Mouse (Mus musculus): ENCODE measurements around the gene Gm42791. TPM values are rescaled to one million over a fixed set of nuclear protein-coding genes. Genes with fewer than 3 reads are reported as not detected.

The Gm42791 gene
- polyA plus RNA-seq, 1 experiment from 2014 or later, result 8.6 TPM

DNA sequence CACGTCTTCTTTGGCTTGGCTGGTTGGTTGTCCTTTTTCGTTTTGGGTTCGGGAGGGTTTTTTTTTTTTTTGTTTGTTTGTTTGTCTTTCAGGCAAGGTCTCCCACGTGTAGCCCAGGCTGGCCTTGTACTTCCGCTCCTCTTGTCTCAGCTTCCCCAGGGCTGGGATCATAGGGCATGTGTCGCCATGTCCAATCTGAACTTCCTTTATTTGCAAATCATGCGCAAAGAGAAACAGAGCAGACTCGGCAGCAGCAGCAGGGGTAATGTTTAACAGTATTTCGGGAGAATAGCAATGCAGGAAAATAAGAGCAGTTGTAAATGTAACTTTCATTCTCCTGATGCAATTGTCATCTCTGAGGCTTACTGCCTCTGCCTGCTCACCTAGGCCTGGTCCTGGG, 38.9 kb downstream of the Gm42791 start:
- H3K27me3 ChIP-seq (replicated peaks), result no peaks in the 10 kb centered on the region
- WGBS, result 84% methylated on average over 9 of the region's 9 CpGs
- no peak overlapping the region for H3K4me2 ChIP-seq
- no peak overlapping the region for H3K27ac ChIP-seq
- no peaks in the 10 kb centered on the region for H3K9me3 ChIP-seq
- no peak overlapping the region for H3K9ac ChIP-seq
- H3K4me1 ChIP-seq, result peaks cover 15% of the 10 kb centered on the region
- H3K36me3 ChIP-seq (replicated peaks), result no peaks in the 10 kb centered on the region
- ATAC-seq (replicated peaks), result no peak
- H3K4me3 ChIP-seq, result no peak overlapping the region

DNA sequence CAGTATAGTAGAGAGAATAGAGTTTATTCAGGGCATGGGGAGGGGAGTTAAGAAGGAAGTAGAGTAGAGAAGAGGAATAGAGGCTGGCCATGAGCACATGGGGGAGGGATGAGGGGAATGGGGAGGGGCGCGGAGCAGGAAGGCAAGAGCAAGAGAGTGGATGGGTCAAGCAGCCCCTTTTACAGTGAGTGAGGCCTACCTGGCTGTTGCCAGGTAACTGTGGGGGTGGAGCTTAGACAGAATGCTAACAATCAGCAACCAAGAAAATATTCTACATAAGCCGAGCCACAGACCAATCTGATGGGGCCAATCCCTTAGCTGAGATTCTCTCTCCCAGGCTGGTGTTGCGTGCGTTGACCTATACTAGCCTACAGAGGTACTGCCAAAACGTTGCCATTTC, 39.4 kb downstream of the Gm42791 start:
- Histone ChIP-seq H3K27me3 (replicated peaks) (no peaks in the 10 kb centered on the region), H3K4me3 (no peak overlapping the region), H3K36me3 (replicated peaks) (no peaks in the 10 kb centered on the region), H3K4me2 (no peak overlapping the region), H3K4me1 (peaks cover 15% of the 10 kb centered on the region), H3K9me3 (no peaks in the 10 kb centered on the region), H3K27ac (no peak overlapping the region), H3K9ac (no peak overlapping the region)
- WGBS, result 91% methylated on average over 6 of the region's 6 CpGs
- ATAC-seq (replicated peaks), result no peak

DNA sequence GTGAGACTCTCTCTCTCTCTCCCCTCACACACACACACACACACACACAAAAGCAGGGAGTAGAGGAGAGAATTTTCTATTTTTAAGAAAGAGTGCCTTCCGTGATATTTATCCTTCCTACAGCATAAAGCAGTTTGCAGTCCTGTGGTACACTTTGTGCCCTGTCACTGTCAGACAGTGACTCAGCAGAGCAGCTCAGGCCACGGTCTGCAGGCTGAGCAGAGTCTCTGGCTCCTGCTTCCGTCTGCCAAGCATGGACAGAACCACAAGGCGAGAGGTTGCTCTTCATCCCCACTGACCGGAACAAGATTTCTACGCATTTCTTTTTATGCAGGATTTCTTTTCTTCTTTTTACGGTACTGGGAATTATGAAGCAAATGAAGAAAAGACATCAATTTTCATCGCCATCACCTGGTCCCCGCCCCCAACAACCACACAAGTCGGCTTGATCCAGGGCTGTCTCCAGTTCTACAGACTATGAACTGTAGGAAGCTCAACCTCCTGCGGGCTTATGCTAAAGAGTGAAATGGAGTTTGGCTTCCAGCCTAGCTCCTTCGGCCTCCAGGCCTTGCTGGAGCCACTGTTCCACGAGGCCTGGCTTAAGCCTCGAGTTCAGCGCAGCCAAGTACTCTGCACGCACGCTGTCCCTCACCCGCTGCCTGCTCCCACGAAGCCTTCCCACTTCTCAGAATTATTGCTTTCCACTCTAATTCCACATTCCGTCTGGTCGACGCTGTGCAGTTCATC, 40.5 kb downstream of the Gm42791 start:
- WGBS, result 72% methylated on average over 22 of the region's 22 CpGs
- Histone ChIP-seq H3K27ac (no peak overlapping the region), H3K9me3 (no peaks in the 10 kb centered on the region), H3K9ac (no peak overlapping the region), H3K4me3 (no peak overlapping the region), H3K27me3 (replicated peaks) (no peaks in the 10 kb centered on the region), H3K4me1 (peaks cover 7% of the 10 kb centered on the region), H3K36me3 (replicated peaks) (no peaks in the 10 kb centered on the region), H3K4me2 (no peak overlapping the region)
- no peak for ATAC-seq (replicated peaks)

DNA sequence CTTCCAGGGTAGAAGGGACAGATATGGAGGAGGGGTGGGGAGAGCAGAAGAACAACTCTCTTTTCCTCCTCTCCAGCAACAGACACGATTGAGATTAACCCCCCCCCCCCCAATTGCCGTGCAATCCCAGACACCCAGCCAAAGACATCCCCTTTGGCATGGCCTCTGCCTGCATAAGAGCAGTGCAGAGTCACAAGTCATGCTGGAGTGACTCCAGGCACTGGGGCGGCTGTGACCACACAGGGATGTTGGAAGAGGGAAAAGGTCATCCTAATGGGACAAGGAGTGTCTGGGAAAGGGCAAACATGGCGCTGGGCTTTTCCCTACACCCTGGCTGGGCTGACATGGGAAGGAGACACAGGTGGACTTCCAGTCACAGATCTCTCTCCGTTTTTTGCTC, 41.8 kb downstream of the Gm42791 start:
- Histone ChIP-seq H3K36me3 (replicated peaks) (no peaks in the 10 kb centered on the region), H3K4me1 (no peaks in the 10 kb centered on the region), H3K9me3 (no peaks in the 10 kb centered on the region), H3K9ac (no peak overlapping the region), H3K4me2 (no peak overlapping the region), H3K4me3 (no peak overlapping the region), H3K27ac (no peak overlapping the region), H3K27me3 (replicated peaks) (no peaks in the 10 kb centered on the region)
- no peak for ATAC-seq (replicated peaks)
- WGBS, result 69% methylated on average over 5 of the region's 5 CpGs

DNA sequence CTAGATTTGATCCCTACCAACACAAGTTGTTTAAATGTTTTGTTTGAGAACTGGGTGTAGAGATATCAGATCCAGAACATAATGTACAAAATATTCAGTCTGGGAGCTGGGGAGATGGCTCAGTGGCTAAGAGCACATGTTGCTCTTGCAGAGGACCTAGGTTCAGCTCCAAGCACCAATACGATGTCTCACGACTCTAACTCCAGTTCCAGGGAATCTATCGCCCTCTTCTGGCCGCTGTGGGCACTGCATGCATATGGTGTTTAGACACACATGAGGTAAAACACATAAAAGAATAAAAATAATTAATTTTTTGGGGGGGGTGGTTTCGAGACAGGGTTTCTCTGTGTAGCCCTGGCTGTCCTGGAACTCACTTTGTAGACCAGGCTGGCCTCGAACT, 42.5 kb downstream of the Gm42791 start:
- 49% methylated on average over 6 of the region's 6 CpGs for WGBS

DNA sequence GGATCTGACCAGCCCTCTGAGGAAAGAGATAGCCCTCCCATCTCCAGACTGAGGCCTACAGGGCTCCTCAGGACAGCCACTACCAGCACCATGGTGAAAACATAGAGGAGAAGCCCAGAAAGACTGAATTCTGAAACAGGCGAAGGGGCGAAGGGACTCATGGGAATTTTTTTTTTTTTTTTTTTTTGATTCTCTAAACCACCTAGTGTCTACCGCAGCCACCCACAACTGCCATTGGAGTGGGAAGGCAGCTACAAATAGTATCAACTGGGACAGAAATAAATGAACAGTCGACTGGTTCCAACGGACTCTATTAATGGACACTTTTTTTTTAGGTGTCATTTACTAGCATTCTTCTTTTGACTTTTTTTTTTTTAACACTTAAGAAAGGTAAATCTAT, 43.6 kb downstream of the Gm42791 start:
- H3K27me3 ChIP-seq (replicated peaks), result no peaks in the 10 kb centered on the region
- no peak overlapping the region for H3K9ac ChIP-seq
- no peak overlapping the region for H3K27ac ChIP-seq
- no peak overlapping the region for H3K4me2 ChIP-seq
- H3K4me3 ChIP-seq, result no peak overlapping the region
- WGBS, result 95% methylated on average over 5 of the region's 5 CpGs
- no peaks in the 10 kb centered on the region for H3K36me3 ChIP-seq (replicated peaks)
- 0 out of 2 replicates have a peak, but pooled peaks cover 3% of the 10 kb centered on the region for H3K9me3 ChIP-seq
- no peaks in the 10 kb centered on the region for H3K4me1 ChIP-seq
- ATAC-seq (replicated peaks), result no peak

More for the DNA sequence above, 42.5 kb downstream of the Gm42791 start:
- Histone ChIP-seq H3K27ac (no peak overlapping the region), H3K4me1 (no peaks in the 10 kb centered on the region), H3K9me3 (no peaks in the 10 kb centered on the region), H3K4me2 (no peak overlapping the region), H3K36me3 (replicated peaks) (no peaks in the 10 kb centered on the region), H3K9ac (no peak overlapping the region), H3K27me3 (replicated peaks) (no peaks in the 10 kb centered on the region), H3K4me3 (no peak overlapping the region)
- no peak for ATAC-seq (replicated peaks)

DNA sequence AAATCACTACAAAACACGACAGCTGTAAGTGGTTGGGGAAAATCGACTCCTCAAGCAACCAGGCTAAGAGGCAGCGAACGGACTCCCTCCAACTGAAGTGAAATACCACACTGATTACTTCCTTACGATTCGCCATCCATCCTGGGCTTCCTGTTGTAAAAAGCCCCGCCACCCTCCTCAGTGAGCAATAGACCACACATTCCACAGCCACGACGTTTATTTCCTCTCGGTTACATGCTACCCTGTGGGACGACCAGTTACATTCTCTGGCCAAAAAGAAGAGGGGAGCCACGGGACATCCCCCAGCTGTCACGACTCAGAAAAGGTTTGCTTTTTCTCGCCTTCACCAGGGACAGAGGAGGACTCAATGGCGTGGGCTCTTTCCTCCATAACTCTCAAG, 44.9 kb downstream of the Gm42791 start:
- Histone ChIP-seq H3K4me2 (no peak overlapping the region), H3K27me3 (replicated peaks) (no peaks in the 10 kb centered on the region), H3K36me3 (replicated peaks) (no peaks in the 10 kb centered on the region), H3K27ac (no peak overlapping the region), H3K4me3 (no peak overlapping the region), H3K4me1 (0 out of 2 replicates have a peak, but pooled peaks cover 3% of the 10 kb centered on the region), H3K9ac (no peak overlapping the region), H3K9me3 (0 out of 2 replicates have a peak, but pooled peaks cover 3% of the 10 kb centered on the region)
- ATAC-seq (replicated peaks), result no peak
- WGBS, result 72% methylated on average over 15 of the region's 15 CpGs

DNA sequence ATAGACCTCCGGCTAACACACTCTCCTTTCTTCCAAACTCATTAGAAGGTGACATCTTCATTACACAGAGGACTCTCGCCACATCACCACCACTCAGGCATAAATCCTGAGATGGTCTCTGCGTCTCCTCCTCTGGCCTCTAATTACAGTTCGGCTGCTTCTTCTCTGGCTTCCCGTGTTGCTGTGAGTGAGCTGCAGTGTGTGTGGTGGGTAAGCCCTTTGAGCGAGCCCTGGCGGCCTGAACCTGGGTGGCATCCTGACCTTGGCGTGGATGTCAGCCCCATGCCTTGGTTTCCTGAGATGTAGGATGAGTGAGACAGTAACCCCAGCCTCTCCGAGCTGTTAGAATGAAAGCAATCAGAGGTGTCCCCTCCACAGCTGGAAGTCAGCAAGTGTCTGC, 46.4 kb downstream of the Gm42791 start:
- 74% methylated on average over 9 of the region's 9 CpGs for WGBS
- no peak overlapping the region for H3K4me3 ChIP-seq
- no peak for ATAC-seq (replicated peaks)
- 0 out of 2 replicates have a peak, but pooled peaks cover 3% of the 10 kb centered on the region for H3K4me1 ChIP-seq
- no peak overlapping the region for H3K9ac ChIP-seq
- H3K9me3 ChIP-seq, result 0 out of 2 replicates have a peak, but pooled peaks cover 3% of the 10 kb centered on the region
- H3K4me2 ChIP-seq, result no peak overlapping the region
- no peaks in the 10 kb centered on the region for H3K27me3 ChIP-seq (replicated peaks)
- H3K27ac ChIP-seq, result no peak overlapping the region
- no peaks in the 10 kb centered on the region for H3K36me3 ChIP-seq (replicated peaks)

DNA sequence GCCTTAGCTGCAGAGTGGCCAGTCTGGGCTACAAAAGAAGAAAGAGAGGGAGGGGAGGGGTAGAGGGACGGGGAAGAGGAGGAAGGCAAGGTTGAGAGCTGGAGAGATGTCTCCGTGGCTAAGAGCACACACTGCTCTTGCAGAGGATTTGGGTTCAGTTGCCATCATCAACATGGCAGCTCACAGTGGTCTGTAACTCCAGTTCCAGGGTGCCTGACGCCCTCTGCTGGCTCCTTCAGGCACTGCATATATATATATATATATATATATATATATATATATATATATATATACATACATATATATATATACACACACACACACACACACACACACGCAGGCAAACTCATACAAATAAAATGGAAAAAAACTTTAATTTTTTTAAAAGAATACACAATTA, 47.5 kb downstream of the Gm42791 start:
- Histone ChIP-seq H3K4me1 (0 out of 2 replicates have a peak, but pooled peaks cover 3% of the 10 kb centered on the region), H3K9me3 (0 out of 2 replicates have a peak, but pooled peaks cover 3% of the 10 kb centered on the region), H3K4me2 (no peak overlapping the region), H3K36me3 (replicated peaks) (no peaks in the 10 kb centered on the region), H3K4me3 (no peak overlapping the region), H3K9ac (no peak overlapping the region), H3K27me3 (replicated peaks) (no peaks in the 10 kb centered on the region), H3K27ac (no peak overlapping the region)
- 75% methylated on average over 4 of the region's 4 CpGs for WGBS
- no peak for ATAC-seq (replicated peaks)

DNA sequence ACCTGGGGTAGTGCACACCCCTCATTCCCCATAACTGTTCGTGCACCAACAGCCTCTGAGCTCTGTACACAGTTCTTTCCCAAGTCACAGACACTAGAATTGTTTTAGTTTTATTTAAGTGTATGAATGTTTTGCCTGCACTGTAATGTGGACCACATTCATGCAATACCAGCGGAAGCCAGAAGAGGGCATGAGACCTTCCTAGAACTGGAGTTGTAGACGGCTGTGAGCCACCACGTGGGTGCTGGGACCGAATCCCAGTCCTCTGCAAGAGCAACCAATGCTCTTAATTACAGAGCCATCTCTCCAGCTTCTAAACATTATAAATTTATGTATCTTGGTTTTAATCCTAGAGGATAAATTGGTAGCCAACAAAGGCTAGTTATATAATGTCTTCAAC, 48.2 kb downstream of the Gm42791 start:
- Histone ChIP-seq H3K9me3 (0 out of 2 replicates have a peak, but pooled peaks cover 3% of the 10 kb centered on the region), H3K36me3 (replicated peaks) (no peaks in the 10 kb centered on the region), H3K27ac (no peak overlapping the region), H3K4me2 (no peak overlapping the region), H3K9ac (no peak overlapping the region), H3K27me3 (replicated peaks) (no peaks in the 10 kb centered on the region), H3K4me1 (0 out of 2 replicates have a peak, but pooled peaks cover 3% of the 10 kb centered on the region), H3K4me3 (no peak overlapping the region)
- WGBS, result 80% methylated on average over 5 of the region's 5 CpGs
- no peak for ATAC-seq (replicated peaks)

DNA sequence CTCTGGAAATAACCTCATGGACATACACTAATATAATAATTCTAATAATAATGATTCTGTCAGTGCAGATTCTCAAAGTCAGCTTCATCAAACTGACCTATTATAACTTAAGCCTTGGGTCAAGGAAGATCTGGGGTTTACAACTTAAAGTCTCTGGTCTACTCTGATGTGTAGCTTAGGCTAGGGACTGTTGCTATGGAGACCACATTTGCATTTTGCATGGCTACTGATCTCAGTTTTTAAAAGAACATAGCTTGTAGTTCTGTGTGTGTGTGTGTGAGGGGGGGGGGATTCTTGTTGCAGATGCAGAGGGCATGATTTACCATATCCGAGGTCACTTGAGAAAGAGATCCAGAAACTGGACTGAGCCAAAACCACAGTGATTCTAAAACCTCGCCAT, 49.2 kb downstream of the Gm42791 start:
- Histone ChIP-seq H3K4me3 (no peak overlapping the region), H3K27me3 (replicated peaks) (no peaks in the 10 kb centered on the region), H3K4me1 (0 out of 2 replicates have a peak, but pooled peaks cover 3% of the 10 kb centered on the region), H3K27ac (no peak overlapping the region), H3K9me3 (0 out of 2 replicates have a peak, but pooled peaks cover 3% of the 10 kb centered on the region), H3K9ac (no peak overlapping the region), H3K4me2 (no peak overlapping the region), H3K36me3 (replicated peaks) (no peaks in the 10 kb centered on the region)
- WGBS, result 65% methylated on average over 2 of the region's 2 CpGs
- no peak for ATAC-seq (replicated peaks)

DNA sequence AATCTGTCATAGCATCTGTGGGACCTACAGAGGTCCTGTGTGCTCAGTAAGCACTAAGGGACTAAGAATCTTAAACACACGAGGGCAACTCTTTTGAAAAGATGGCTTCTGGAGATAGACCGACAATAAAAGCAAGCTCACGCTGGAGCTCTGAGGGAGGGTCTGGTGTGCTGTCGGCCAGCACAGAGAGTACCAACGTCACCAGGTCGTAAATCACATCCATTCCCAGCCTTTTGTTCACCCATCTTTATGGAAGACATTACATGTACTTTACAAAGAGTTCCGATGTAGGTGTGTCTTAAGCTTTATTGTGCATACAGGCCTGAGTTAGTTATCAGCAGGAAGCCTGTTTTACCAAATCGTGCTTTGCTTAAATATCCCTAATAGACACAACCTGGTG, 50.9 kb downstream of the Gm42791 start:
- ATAC-seq (replicated peaks), result no peak
- no peak overlapping the region for H3K9ac ChIP-seq
- no peak overlapping the region for H3K27ac ChIP-seq
- no peaks in the 10 kb centered on the region for H3K27me3 ChIP-seq (replicated peaks)
- H3K4me1 ChIP-seq, result 0 out of 2 replicates have a peak, but pooled peaks cover 3% of the 10 kb centered on the region
- no peak overlapping the region for H3K4me3 ChIP-seq
- 71% methylated on average over 8 of the region's 8 CpGs for WGBS
- no peak overlapping the region for H3K4me2 ChIP-seq
- H3K36me3 ChIP-seq (replicated peaks), result no peaks in the 10 kb centered on the region
- H3K9me3 ChIP-seq, result 0 out of 2 replicates have a peak, but pooled peaks cover 3% of the 10 kb centered on the region

DNA sequence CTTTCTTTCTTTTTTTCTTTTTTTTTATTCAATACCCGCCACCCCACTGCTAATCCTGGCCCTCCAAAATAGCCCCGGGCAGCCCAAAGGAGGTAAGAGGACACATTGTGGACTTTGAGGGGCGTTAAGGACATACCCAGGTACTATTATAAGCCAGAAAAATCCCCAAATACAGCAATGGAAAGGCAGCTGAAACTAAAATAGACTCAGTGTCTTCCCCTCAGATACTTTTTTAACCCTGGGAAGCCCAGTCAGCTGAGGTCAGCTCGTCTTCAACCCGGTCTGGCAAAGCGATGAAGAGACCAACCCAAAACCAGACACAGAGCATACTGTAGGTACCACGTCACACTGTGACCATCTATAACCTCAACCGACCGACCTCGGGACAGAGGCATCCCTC, 51.5 kb downstream of the Gm42791 start:
- no peak overlapping the region for H3K9ac ChIP-seq
- H3K9me3 ChIP-seq, result 0 out of 2 replicates have a peak, but pooled peaks cover 3% of the 10 kb centered on the region
- WGBS, result 71% methylated on average over 10 of the region's 10 CpGs
- no peak overlapping the region for H3K27ac ChIP-seq
- H3K36me3 ChIP-seq (replicated peaks), result no peaks in the 10 kb centered on the region
- H3K4me3 ChIP-seq, result no peak overlapping the region
- no peaks in the 10 kb centered on the region for H3K27me3 ChIP-seq (replicated peaks)
- no peak for ATAC-seq (replicated peaks)
- H3K4me2 ChIP-seq, result no peak overlapping the region
- H3K4me1 ChIP-seq, result 0 out of 2 replicates have a peak, but pooled peaks cover 3% of the 10 kb centered on the region

Measured in midbrain, embryonic 15.5 days (tissue).